Mouse (Mus musculus) heart, postnatal 4 days (tissue): ENCODE measurements at regions not wholly inside any gene's neighbourhood (a gene's known extent, or its start where the extent isn't known, plus 50 kb on each side); places are given as distances from the start of the nearest gene placed in this dataset.
A peak's percentile ranks its signal among the peaks of the same experiment; 100 is the strongest.
"Not testable (repeated sequence)": the region's sequence is repeated elsewhere in the genome, so short reads cannot be mapped to it uniquely, and the experiment has no call there.

ENCODE experiments used
- DNase-seq: peaks from one replicate; pipeline ENCODE4 v3.0.0; 2021

- no peak for DNase-seq
These were observed 928.4 kb upstream of the Mms22l start for GRCm38 (mm10) chr4:23567827-23568226.

- DNase-seq: no peak
These were observed 923.2 kb upstream of the Mms22l start for GRCm38 (mm10) chr4:23573013-23573412.

- DNase-seq: no peak
These were observed 908.8 kb upstream of the Mms22l start for GRCm38 (mm10) chr4:23587412-23587811.

- DNase-seq: no peak
These were observed 905.4 kb upstream of the Mms22l start for GRCm38 (mm10) chr4:23590883-23591282.

GRCm38 (mm10) chr4:23591593-23591992 is 904.7 kb upstream of the Mms22l start:
- DNase-seq: no peak

GRCm38 (mm10) chr4:23600070-23600469 is 896.2 kb upstream of the Mms22l start:
- no peak for DNase-seq

DNA sequence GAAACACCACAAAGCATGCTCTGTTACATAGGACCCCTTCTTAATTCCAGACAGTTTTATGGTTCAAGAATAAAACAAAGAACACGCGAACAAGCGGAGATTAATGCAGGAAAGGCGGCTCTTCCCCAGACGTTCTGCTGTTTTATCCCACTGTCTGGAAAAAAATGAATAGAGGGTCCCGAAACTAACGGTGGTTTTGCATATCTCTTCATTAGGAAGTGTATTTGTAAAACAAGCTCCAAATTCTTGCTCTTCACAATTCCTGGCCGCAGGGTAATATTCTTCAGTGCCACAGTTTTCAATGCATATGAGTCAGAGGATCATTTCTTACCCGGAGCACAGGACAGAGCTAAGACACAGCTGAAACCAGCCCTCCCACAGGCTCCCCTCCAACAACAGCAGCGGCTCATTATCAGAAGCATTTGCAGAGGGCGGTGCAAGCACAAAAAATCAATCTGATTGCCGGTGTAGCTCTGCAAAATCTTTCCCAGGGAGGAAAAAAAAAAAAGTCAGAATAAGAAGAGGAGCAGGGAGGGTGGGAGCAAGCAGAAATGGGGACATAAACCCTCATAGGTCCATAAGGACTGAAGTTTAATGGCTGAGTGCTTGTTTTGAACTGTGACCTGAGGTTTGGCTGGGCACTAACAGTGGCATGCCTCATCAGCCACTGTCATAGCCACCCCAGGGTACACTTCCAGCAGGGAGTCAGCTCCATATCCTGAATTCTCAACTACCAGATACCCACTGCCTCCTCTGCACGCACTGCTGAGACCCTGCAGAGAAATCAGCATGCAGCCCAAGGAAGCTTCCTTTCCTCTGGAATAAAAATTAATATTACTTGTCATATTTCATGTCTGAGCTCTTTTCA is 894.6 kb upstream of the Mms22l start:
- DNase-seq: peak; percentile 5

DNA sequence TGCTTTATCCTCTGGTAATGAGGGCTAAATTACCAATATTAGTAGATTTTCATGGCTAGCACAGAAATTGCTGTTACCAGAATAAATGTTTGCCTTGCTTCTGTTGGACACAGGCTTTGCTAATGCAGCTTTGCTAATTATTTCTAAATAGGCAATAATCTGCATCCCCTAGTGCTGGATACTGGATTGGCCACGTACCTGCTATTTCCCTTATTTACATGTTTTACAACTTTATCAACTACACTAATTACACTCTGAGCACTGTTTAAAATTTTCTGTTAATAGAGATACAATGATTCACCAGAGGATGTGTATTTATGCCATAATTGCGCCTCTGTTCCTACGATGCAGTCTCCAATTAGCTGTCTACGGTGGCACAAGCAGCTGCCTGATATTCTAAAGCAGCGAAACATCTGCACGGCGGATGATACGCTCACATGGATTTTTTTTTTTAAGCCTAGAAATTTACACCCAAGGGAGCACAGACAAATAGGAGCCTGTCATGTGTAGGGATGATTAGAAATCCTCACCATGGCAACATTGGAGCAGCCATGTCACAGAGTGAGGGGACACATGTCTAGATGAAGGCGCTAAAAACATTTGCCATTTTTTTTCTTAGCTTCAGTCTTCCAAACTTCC is 893.8 kb upstream of the Mms22l start:
- DNase-seq: no peak

DNA sequence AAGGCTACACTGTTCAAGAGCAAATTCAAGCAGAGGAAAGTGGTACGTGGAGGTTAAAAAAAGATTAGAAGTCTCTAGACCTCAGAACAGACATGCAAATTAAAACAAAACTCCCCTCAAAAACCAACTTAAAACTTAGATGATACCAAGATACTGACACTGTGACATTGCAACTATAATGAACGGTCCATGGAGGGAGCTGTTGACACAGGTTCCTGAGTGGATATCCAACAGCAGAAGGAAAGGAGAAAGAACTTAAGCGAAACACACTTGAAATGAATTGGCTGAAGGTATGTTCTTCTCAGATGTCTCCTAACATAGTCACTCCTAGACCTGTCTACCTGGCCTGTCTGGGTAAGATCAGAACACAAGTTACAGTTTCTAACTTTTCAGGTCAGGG is 888.9 kb upstream of the Mms22l start:
- DNase-seq: no peak

GRCm38 (mm10) chr4:23621208-23621607 is 875.0 kb upstream of the Mms22l start:
- no peak for DNase-seq

- no peak for DNase-seq
These were observed 874.0 kb upstream of the Mms22l start for GRCm38 (mm10) chr4:23622231-23622630.

GRCm38 (mm10) chr4:23636231-23636928 is 859.9 kb upstream of the Mms22l start:
- DNase-seq: no peak

DNA sequence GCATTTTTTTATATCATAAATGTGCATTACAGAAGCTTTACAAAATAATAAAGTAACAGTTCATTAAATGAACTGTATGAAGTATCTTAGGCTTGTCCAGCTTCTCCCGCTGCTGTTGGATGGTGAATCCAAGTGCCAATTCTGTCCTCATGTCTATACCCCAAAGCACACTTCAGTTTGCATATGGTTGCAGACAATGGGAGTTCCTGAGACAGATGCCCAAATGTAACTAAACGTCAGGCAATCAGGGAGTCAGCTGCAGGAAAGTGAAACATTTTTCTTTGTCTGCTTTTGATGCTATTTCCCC is 859.4 kb upstream of the Mms22l start:
- DNase-seq: no peak

- DNase-seq: not testable (repeated sequence)
These were observed 839.6 kb upstream of the Mms22l start for GRCm38 (mm10) chr4:23656671-23657070.

DNA sequence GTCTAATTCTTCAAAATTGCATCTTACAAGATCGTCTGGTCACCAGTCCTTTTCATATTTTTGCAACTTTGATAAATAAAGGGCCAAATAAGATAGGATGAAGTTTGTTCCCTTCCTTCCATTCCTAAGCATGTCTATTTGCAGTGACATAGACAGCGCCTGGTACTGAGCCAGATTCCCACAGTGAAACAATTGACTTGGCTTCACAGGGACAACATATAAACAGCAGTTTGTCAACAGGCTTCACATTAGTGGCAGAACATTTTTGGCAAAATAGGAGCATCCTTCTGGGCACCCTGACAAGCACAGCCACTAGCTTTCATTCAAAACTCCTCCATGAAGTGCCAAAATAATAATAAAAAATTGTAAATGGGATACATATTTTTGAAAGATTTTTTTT is 827.4 kb upstream of the Mms22l start:
- no peak for DNase-seq

DNA sequence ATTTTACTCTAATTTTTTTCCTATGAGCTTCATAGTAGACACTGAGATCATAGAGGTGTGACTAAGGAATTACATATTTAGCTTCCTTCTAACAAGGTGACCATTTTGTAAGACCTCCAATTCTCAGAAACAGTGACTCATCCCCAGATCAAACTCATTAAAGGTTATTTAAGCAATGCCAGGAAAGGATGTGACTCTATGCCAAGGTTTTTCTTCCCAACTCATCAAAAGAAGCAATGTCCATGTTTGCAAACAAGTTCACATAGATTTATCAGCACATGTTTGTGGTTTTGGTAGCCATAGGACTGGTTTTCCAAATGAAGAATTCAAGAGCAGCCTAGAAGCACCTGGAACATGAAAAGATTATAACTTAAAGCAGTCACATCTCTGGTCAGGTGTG is 792.6 kb upstream of the Mms22l start:
- DNase-seq: no peak

GRCm38 (mm10) chr4:23710716-23711115 is 785.5 kb upstream of the Mms22l start:
- no peak for DNase-seq

DNA sequence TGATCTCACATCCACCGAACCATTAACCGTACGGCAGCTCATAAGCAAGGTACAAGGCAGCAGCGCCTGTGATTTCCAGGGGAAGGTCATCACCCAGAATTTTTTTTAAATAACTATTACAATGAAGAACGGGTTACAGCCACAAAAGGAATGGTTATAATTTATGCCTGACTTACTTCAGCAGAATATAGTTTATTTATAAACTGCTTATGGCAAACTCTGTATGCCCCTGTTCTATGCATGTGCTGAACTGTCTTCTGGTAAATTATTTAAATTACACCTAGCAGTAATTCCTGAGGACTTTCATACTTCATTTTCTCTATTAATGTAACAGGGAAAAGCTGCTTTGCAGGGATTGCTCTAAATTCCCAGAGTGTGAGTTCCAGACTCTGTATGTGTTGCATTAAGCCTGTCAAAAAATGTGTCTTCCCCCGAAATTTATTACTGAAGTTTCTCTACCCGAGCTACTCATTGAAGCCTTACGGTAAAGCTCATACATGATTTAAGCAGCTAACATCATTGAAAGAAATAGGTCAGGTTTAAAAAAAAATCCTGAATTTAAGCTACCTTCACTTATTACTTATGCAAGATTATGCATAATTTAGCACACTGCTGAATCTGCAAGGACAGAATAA is 782.4 kb upstream of the Mms22l start:
- no peak for DNase-seq

DNA sequence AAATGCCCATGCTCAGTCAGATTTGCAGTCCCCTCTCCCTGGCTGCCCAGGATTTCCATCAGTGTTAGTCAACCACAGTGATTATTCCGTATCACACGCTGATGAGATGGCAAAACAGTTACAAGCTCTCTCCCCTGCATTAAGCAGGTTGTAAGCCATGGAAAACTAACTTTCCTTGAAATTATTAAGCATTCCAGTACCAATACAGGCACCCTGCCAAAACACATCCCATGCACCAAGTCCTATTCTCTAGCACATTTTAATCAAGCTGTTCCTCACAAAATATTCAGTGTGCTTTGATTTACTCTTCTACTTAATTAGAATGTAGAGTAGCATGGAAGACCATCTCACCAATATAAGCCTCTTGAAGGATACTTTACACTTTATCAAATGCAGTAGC is 768.4 kb upstream of the Mms22l start:
- no peak for DNase-seq

GRCm38 (mm10) chr4:23732471-23732870 is 763.8 kb upstream of the Mms22l start:
- no peak for DNase-seq

- DNase-seq: no peak
These were observed 752.2 kb upstream of the Mms22l start for GRCm38 (mm10) chr4:23744079-23744478.

DNA sequence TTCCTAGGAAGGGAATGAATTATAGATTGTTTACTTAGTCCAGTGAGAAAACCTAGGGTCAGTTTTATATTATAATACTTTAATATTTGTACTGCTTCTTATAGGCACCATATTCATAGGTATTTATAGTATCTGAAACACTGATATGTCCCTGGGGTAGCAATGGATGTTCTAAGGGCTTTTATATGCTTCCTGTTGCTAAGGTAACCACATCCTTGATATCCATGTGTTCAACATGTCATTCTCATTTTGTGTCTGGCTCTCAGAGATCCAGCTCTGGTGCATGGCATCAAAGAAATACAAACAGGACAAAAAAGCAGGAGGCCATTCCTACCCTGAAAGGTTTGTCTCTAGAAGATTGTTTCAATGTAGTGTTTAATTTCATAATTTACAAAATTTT is 738.2 kb upstream of the Mms22l start:
- DNase-seq: no peak
